In the genomic region with DNA sequence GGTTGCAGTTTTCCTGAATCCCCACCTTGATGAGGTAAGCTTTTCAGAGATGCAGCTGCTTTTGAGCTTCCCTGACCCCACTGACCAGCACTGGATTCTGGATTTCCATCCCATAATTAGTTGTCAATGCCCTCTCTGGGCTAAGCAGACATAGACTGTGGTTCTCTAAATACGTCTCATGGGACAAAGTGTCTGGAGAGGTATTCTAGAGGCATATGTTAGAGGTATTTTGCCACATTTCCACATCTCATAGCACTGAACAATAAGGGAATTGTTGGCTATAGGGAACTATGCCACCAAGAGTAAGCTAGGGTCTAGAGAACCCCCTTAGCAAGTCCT, we compare ENCODE assay signal across 8 mouse cellular contexts. TPM values are rescaled to one million over a fixed set of nuclear protein-coding genes. Genes with fewer than 3 reads are reported as not detected.
A peak's percentile ranks its signal among the peaks of the same experiment; 100 is the strongest.
DNase-seq lines count a peak whose midpoint lies in the region; ATAC-seq lines count a peak whose summit lies in the region.

No protein-coding gene starts in this region.

- no peak overlapping the region for H3K4me2 ChIP-seq in neural tube, embryonic 11.5 days (ENCODE audit: low read depth)
- peak overlapping the region; percentile 67 for H3K4me2 ChIP-seq in liver, embryonic 11.5 days
- peak overlapping the region; percentile 49 for H3K4me2 ChIP-seq in stomach, embryonic 15.5 days

- H3K9ac ChIP-seq in neural tube, embryonic 11.5 days (ENCODE audit: low read length), result no peak overlapping the region
- H3K9ac ChIP-seq in liver, embryonic 11.5 days (ENCODE audit: low read depth, low read length), result peak overlapping the region; percentile 67
- no peak overlapping the region; the same call in 1 of the 2 replicates for H3K9ac ChIP-seq in stomach, embryonic 15.5 days

- no peaks in the 10 kb centered on the region for H3K4me1 ChIP-seq in neural tube, embryonic 11.5 days (ENCODE audit: control insufficient read depth, insufficient read depth, low read length)
- H3K4me1 ChIP-seq in liver, embryonic 11.5 days (replicated peaks; ENCODE audit: control insufficient read depth, insufficient read depth, low read length), result no peaks in the 10 kb centered on the region
- H3K4me1 ChIP-seq in stomach, embryonic 15.5 days, result 0 out of 2 replicates have a peak, but pooled peaks cover 3% of the 10 kb centered on the region

- ATAC-seq in cerebellum, adult (ENCODE audit: insufficient number of reproducible peaks, low FRiP score, low TSS enrichment), result 0 out of 2 replicates have a peak, but pooled peaks have one; percentile 15
- peak; percentile 32; the same call in 1 of the 2 replicates for ATAC-seq in neural tube, embryonic 11.5 days (ENCODE audit: insufficient read depth, low FRiP score, low TSS enrichment)
- ATAC-seq in liver, embryonic 11.5 days (replicated peaks; ENCODE audit: low FRiP score), result peak; percentile 49
- ATAC-seq in stomach, embryonic 15.5 days (ENCODE audit: insufficient read depth, low FRiP score, low read depth), result peak; percentile 31; the same call in 1 of the 2 replicates

- no peak for DNase-seq in cerebellum, adult 9-11 months
- no peak for DNase-seq in neural tube, embryonic 11.5 days (ENCODE audit: low spot score)
- DNase-seq in neural tube, embryonic 10.5 days (ENCODE audit: extremely low spot score, low spot score), result no peak
- DNase-seq in liver, embryonic 11.5 days (ENCODE audit: low spot score), result no peak
- no peak for DNase-seq in adrenal gland, postnatal 36 days
- no peak for DNase-seq in frontal cortex, postnatal 14 days (ENCODE audit: low spot score in 2 of 2)

- no peaks in the 10 kb centered on the region for H3K27me3 ChIP-seq in neural tube, embryonic 11.5 days (ENCODE audit: control insufficient read depth, insufficient read depth, low read length)
- no peaks in the 10 kb centered on the region for H3K27me3 ChIP-seq in liver, embryonic 11.5 days (replicated peaks; ENCODE audit: control insufficient read depth, insufficient read depth, low read length)
- no peaks in the 10 kb centered on the region for H3K27me3 ChIP-seq in stomach, embryonic 15.5 days (replicated peaks)

- H3K4me3 ChIP-seq in neural tube, embryonic 11.5 days (ENCODE audit: low read depth, low read length), result no peak overlapping the region
- peak overlapping the region; percentile 43 for H3K4me3 ChIP-seq in liver, embryonic 11.5 days (ENCODE audit: low read depth, low read length)
- H3K4me3 ChIP-seq in stomach, embryonic 15.5 days (replicated peaks), result peak overlapping the region; percentile 34

- H3K27ac ChIP-seq in neural tube, embryonic 11.5 days (ENCODE audit: low read depth, low read length), result no peak overlapping the region
- H3K27ac ChIP-seq in liver, embryonic 11.5 days (ENCODE audit: low read depth, low read length), result no peak overlapping the region
- no peak overlapping the region for H3K27ac ChIP-seq in stomach, embryonic 15.5 days

- no peaks in the 10 kb centered on the region for H3K9me3 ChIP-seq in neural tube, embryonic 11.5 days (ENCODE audit: control insufficient read depth, low read length)
- no peaks in the 10 kb centered on the region for H3K9me3 ChIP-seq in liver, embryonic 11.5 days (ENCODE audit: control insufficient read depth, low read length)
- no peaks in the 10 kb centered on the region for H3K9me3 ChIP-seq in stomach, embryonic 15.5 days

- no peaks in the 10 kb centered on the region for H3K36me3 ChIP-seq in neural tube, embryonic 11.5 days (ENCODE audit: control insufficient read depth, insufficient read depth, low read length)
- H3K36me3 ChIP-seq in liver, embryonic 11.5 days (ENCODE audit: control insufficient read depth, insufficient read depth, low read length), result no peaks in the 10 kb centered on the region
- H3K36me3 ChIP-seq in stomach, embryonic 15.5 days, result no peaks in the 10 kb centered on the region

- 55% methylated on average over 1 of the region's 1 CpGs for WGBS in neural tube, embryonic 11.5 days
- 35% methylated on average over 1 of the region's 1 CpGs for WGBS in liver, embryonic 11.5 days
- WGBS in stomach, embryonic 15.5 days, result 22% methylated on average over 1 of the region's 1 CpGs

RNA-seq across cellular contexts. Expression of a gene that starts 0.2 kb away (rescaled TPM):
- 7.7 and 10.0 TPM in 2 replicates for polyA plus RNA-seq in neural tube, embryonic 11.5 days (2014; fragmentation: Nextera tagmentation; extraction: Ambion mirVana)
- 2.3 and 2.4 TPM in 2 replicates for polyA plus RNA-seq in liver, embryonic 11.5 days (2014; fragmentation: Nextera tagmentation; extraction: Ambion mirVana)
- 4.8 and 5.6 TPM in 2 replicates for polyA plus RNA-seq in stomach, embryonic 15.5 days (2015; fragmentation: Nextera tagmentation; extraction: Ambion mirVana)
- 1 to 10 TPM; 7.3 to 8.7 TPM for total RNA-seq in adrenal gland, postnatal 36 days (2021)
